In the genomic region with DNA sequence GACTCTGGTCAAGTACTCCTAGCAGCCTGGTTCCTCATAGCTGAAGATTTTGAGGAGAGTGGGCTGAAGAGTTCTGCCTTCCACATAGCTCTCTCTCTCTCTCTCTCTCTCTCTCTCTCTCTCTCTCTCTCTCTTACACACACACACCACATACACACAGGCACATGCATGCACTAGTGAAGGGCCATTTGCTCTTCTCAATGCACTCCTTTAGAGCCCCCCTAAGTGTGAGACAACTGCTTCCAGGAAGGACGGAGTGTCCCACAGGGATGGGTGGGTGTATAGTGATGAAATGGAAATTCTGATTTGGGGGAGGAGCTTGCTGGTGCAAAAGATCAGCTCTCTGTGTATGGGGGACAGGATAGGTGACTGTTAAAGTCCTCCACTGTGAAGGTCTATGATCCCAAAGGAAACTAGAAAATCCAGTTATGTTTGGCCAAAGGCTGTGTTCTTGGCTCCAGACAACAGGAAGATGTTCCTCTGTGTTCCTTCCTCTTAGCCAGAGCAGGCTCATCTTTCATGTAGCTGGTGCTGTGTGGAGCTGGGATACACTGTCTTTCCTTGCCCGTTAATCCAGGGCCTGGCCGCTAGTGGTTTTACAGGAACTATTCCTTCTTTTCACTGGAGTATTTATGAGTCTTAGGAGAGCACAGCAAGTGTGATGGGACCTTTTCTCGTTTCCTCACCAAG, we compare ENCODE assay signal across 9 mouse cellular contexts. TPM values are rescaled to one million over a fixed set of nuclear protein-coding genes. Genes with fewer than 3 reads are reported as not detected.
DNase-seq lines count a peak whose midpoint lies in the region; ATAC-seq and TF ChIP-seq lines count a peak whose summit lies in the region.
"Had no signal": no experiment of that assay in that cellular context is flagged by ENCODE, and none has a peak within 500 bp of the region (broad histone marks: within the 10 kb centered on the region; RNA-seq: fewer than 3 reads in every experiment).

No protein-coding gene starts in this region.

- no peak for TF ChIP-seq CTCF in heart, postnatal 0 days (IDR thresholded peaks at IDR 0.05; ENCODE audit: low read depth)
- TF ChIP-seq CTCF in heart, adult 2 months (IDR thresholded peaks at IDR 0.05), result no peak

- no peak overlapping the region for H3K9ac ChIP-seq in heart, postnatal 0 days (replicated peaks; ENCODE audit: low read depth, low read length)
- H3K9ac ChIP-seq in heart, adult 2 months (ENCODE audit: low read depth, low read length), result no peak overlapping the region
- H3K9ac ChIP-seq in neural tube, embryonic 11.5 days (ENCODE audit: low read length), result no peak overlapping the region
- H3K9ac ChIP-seq in neural tube, embryonic 15.5 days (replicated peaks), result no peak overlapping the region
- H3K9ac ChIP-seq in neural tube, embryonic 14.5 days (replicated peaks; ENCODE audit: low read depth, low read length), result no peak overlapping the region

- H3K36me3 ChIP-seq in heart, postnatal 0 days (replicated peaks; ENCODE audit: control insufficient read depth, insufficient read depth, low read length), result no peaks in the 10 kb centered on the region
- no peaks in the 10 kb centered on the region for H3K36me3 ChIP-seq in heart, adult 2 months (ENCODE audit: control insufficient read depth, insufficient read depth, low read length)
- no peaks in the 10 kb centered on the region for H3K36me3 ChIP-seq in neural tube, embryonic 11.5 days (ENCODE audit: control insufficient read depth, insufficient read depth, low read length)
- H3K36me3 ChIP-seq in neural tube, embryonic 15.5 days, result no peaks in the 10 kb centered on the region
- no peaks in the 10 kb centered on the region for H3K36me3 ChIP-seq in neural tube, embryonic 14.5 days (ENCODE audit: control insufficient read depth, insufficient read depth, low read length)

- peaks cover 22% of the 10 kb centered on the region for H3K4me1 ChIP-seq in heart, postnatal 0 days (ENCODE audit: control insufficient read depth, insufficient read depth)
- no peaks in the 10 kb centered on the region for H3K4me1 ChIP-seq in heart, adult 2 months (ENCODE audit: control insufficient read depth, insufficient read depth, low read length)
- H3K4me1 ChIP-seq in neural tube, embryonic 11.5 days (ENCODE audit: control insufficient read depth, insufficient read depth, low read length), result 0 out of 2 replicates have a peak, but pooled peaks cover 4% of the 10 kb centered on the region
- peaks cover 49% of the 10 kb centered on the region for H3K4me1 ChIP-seq in neural tube, embryonic 15.5 days
- H3K4me1 ChIP-seq in neural tube, embryonic 14.5 days (ENCODE audit: control insufficient read depth, insufficient read depth, low read length), result 0 out of 2 replicates have a peak, but pooled peaks cover under 1% of the 10 kb centered on the region

- no peak for TF ChIP-seq EP300 in heart, postnatal 0 days (IDR thresholded peaks at IDR 0.05; ENCODE audit: low read depth)
- no peak for TF ChIP-seq EP300 in heart, adult 2 months (IDR thresholded peaks at IDR 0.05; ENCODE audit: insufficient read depth, low read depth, low read length)

- 0 out of 2 replicates have a peak, but pooled peaks have one; percentile 27 for ATAC-seq in heart, postnatal 0 days (ENCODE audit: insufficient read depth, low read depth)
- no peak for ATAC-seq in neural tube, embryonic 11.5 days (ENCODE audit: insufficient read depth, low FRiP score, low TSS enrichment)
- ATAC-seq in neural tube, embryonic 15.5 days (ENCODE audit: low FRiP score), result no peak
- ATAC-seq in neural tube, embryonic 14.5 days (ENCODE audit: low read depth), result 0 out of 2 replicates have a peak, but pooled peaks have one; percentile 21

- no peak overlapping the region for H3K4me3 ChIP-seq in heart, postnatal 0 days (ENCODE audit: low read depth, low read length)
- no peak overlapping the region for H3K4me3 ChIP-seq in heart, adult 2 months
- no peak overlapping the region for H3K4me3 ChIP-seq in neural tube, embryonic 11.5 days (ENCODE audit: low read depth, low read length)
- no peak overlapping the region for H3K4me3 ChIP-seq in neural tube, embryonic 15.5 days (replicated peaks)
- no peak overlapping the region for H3K4me3 ChIP-seq in neural tube, embryonic 14.5 days (ENCODE audit: low read depth, low read length)

- H3K79me2 ChIP-seq in heart, adult 2 months (replicated peaks; ENCODE audit: control insufficient read depth, insufficient read depth, low read length), result no peaks in the 10 kb centered on the region; the same call in 1 of the 2 replicates

- no peaks in the 10 kb centered on the region for H3K27me3 ChIP-seq in heart, postnatal 0 days (ENCODE audit: control insufficient read depth, insufficient read depth, low read length)
- H3K27me3 ChIP-seq in heart, adult 2 months (ENCODE audit: control insufficient read depth, insufficient read depth, low read length), result no peaks in the 10 kb centered on the region
- H3K27me3 ChIP-seq in neural tube, embryonic 11.5 days (ENCODE audit: control insufficient read depth, insufficient read depth, low read length), result no peaks in the 10 kb centered on the region
- no peaks in the 10 kb centered on the region for H3K27me3 ChIP-seq in neural tube, embryonic 15.5 days (replicated peaks)
- H3K27me3 ChIP-seq in neural tube, embryonic 14.5 days (ENCODE audit: control insufficient read depth, insufficient read depth, low read length), result no peaks in the 10 kb centered on the region

- TF ChIP-seq POLR2A in heart, adult 2 months (IDR thresholded peaks at IDR 0.05; ENCODE audit: insufficient read depth, low read depth, low read length), result no peak

- intact Hi-C loops in heart, adult 2 months (cut with DNase I), result no loop called here

- peak overlapping the region; percentile 57; the same call in 1 of the 2 replicates for H3K27ac ChIP-seq in heart, postnatal 0 days (ENCODE audit: low read depth)
- H3K27ac ChIP-seq in heart, adult 2 months, result no peak overlapping the region
- H3K27ac ChIP-seq in neural tube, embryonic 11.5 days (ENCODE audit: low read depth, low read length), result no peak overlapping the region
- H3K27ac ChIP-seq in neural tube, embryonic 15.5 days (replicated peaks), result no peak overlapping the region; the same call in 1 of the 2 replicates
- no peak overlapping the region for H3K27ac ChIP-seq in neural tube, embryonic 14.5 days (ENCODE audit: low read depth, low read length)

- no peak for DNase-seq in heart, postnatal 0 days (ENCODE audit: low spot score)
- DNase-seq in heart, adult 2 months, result no peak
- DNase-seq in neural tube, embryonic 11.5 days (ENCODE audit: low spot score), result peak; percentile 21
- DNase-seq in kidney, postnatal 36 days, result peak; percentile 11 to 33
- no peak for DNase-seq in left cerebral cortex, adult 8-10 months (ENCODE audit: low spot score in 2 of 2)
- DNase-seq: thymus, postnatal 14 days had no signal

- WGBS in heart, postnatal 0 days, result 42% methylated on average over 4 of the region's 4 CpGs
- 44% methylated on average over 4 of the region's 4 CpGs for WGBS in heart, adult 2 months
- 35% methylated on average over 4 of the region's 4 CpGs for WGBS in neural tube, embryonic 11.5 days
- WGBS in neural tube, embryonic 15.5 days, result 32% methylated on average over 4 of the region's 4 CpGs
- 27% methylated on average over 4 of the region's 4 CpGs for WGBS in neural tube, embryonic 14.5 days

- no peaks in the 10 kb centered on the region for H3K9me3 ChIP-seq in heart, postnatal 0 days (replicated peaks; ENCODE audit: control insufficient read depth, low read length)
- no peaks in the 10 kb centered on the region for H3K9me3 ChIP-seq in neural tube, embryonic 11.5 days (ENCODE audit: control insufficient read depth, low read length)
- no peaks in the 10 kb centered on the region for H3K9me3 ChIP-seq in neural tube, embryonic 15.5 days (replicated peaks)
- no peaks in the 10 kb centered on the region for H3K9me3 ChIP-seq in neural tube, embryonic 14.5 days (ENCODE audit: control insufficient read depth, low read length)

- no peak overlapping the region for H3K4me2 ChIP-seq in heart, postnatal 0 days (ENCODE audit: low read depth, low read length)
- H3K4me2 ChIP-seq in neural tube, embryonic 11.5 days (ENCODE audit: low read depth), result no peak overlapping the region
- no peak overlapping the region for H3K4me2 ChIP-seq in neural tube, embryonic 15.5 days
- no peak overlapping the region for H3K4me2 ChIP-seq in neural tube, embryonic 14.5 days (ENCODE audit: low read depth, low read length)

RNA-seq across cellular contexts. Expression of a gene that starts 27.7 kb away (rescaled TPM):
- total RNA-seq in heart, postnatal 0 days (2014; rRNA removed; ENCODE audit: low replicate concordance), result 16.8 and 32.1 TPM in 2 replicates
- 11.4 and 12.2 TPM in 2 replicates for polyA plus RNA-seq in heart, postnatal 0 days (2015; fragmentation: Nextera tagmentation; extraction: Ambion mirVana)
- 10 to 100 TPM; 16.7 to 18.4 TPM for total RNA-seq in heart, adult 2 months (2021)
- polyA plus RNA-seq in heart, adult 2 months (2012; rRNA removed), result 12.1 and 25.0 TPM in 2 replicates
- polyA plus RNA-seq in neural tube, embryonic 11.5 days (2014; fragmentation: Nextera tagmentation; extraction: Ambion mirVana), result 99.3 and 118 TPM in 2 replicates
- polyA plus RNA-seq in neural tube, embryonic 15.5 days (2015; fragmentation: Nextera tagmentation; extraction: Ambion mirVana), result 255 and 285 TPM in 2 replicates
- 332 and 358 TPM in 2 replicates for polyA plus RNA-seq in neural tube, embryonic 14.5 days (2014; fragmentation: Nextera tagmentation; extraction: Ambion mirVana)
- total RNA-seq in left cerebral cortex, adult 8-10 months (2022), result 10 to 100 TPM; 77.8 to 89.9 (median 85.9) TPM
- total RNA-seq: monocyte, adult 5-6 weeks had no signal

Comparison
In these comparisons a context has a peak if more than half of its experiments do, and no peak if none do; other contexts are left out.
1. ATAC-seq: peak in heart, postnatal 0 days (single experiment) and neural tube, embryonic 14.5 days (single experiment); none in neural tube, embryonic 11.5 days (single experiment) and neural tube, embryonic 15.5 days (single experiment).
2. DNase-seq: peak in neural tube, embryonic 11.5 days (single experiment) and kidney, postnatal 36 days (2 of 2); none in heart, postnatal 0 days (single experiment), heart, adult 2 months (0 of 2) and left cerebral cortex, adult 8-10 months (0 of 2).